ENCODE assay signal across 8 mouse cellular contexts in genomic region chr5:29434228-29434871, GRCm38 (mm10). TPM values are rescaled to one million over a fixed set of nuclear protein-coding genes. Genes with fewer than 3 reads are reported as not detected.
DNase-seq lines count a peak whose midpoint lies in the region; ATAC-seq and TF ChIP-seq lines count a peak whose summit lies in the region.

Gene Nom1 (plus strand): TSS chr5:29434664.

- H3K4me3 ChIP-seq in bone marrow macrophage, adult 2 months (ENCODE audit: insufficient read depth, low read length) = peak within 1 kb of the TSS; percentile 72
- H3K4me3 ChIP-seq in embryonic fibroblast, embryonic 13.5 days (ENCODE audit: insufficient read depth, low read length) = peak within 1 kb of the TSS; percentile 98
- peak within 1 kb of the TSS; percentile 95 for H3K4me3 ChIP-seq in kidney, embryonic 14.5 days (ENCODE audit: low read length)
- peak within 1 kb of the TSS; percentile 94 for H3K4me3 ChIP-seq in limb, embryonic 15.5 days

- peak; percentile 97 for DNase-seq in A20 (ENCODE audit: low read depth, low spot score)
- DNase-seq in heart, adult 9 months (ENCODE audit: low spot score in 2 of 2) = peak; percentile 82 to 88
- peak; percentile 57 to 81 for DNase-seq in monocyte, adult 2 months (ENCODE audit: low read depth in 1 of 2, low spot score in 2 of 2)
- DNase-seq in spleen, postnatal 36 days (ENCODE audit: low spot score in 2 of 2) = peak; percentile 89 to 92

- no peak for TF ChIP-seq CTCF in bone marrow macrophage, adult 2 months (IDR thresholded peaks at IDR 0.05; ENCODE audit: low read depth, low read length)
- no peak for TF ChIP-seq CTCF in embryonic fibroblast, embryonic 13.5 days (IDR thresholded peaks at IDR 0.05; ENCODE audit: borderline replicate concordance, insufficient read depth, low read length)

- H3K27me3 ChIP-seq in kidney, embryonic 14.5 days (ENCODE audit: control insufficient read depth, insufficient read depth, low read length) = peaks cover 3% of the 10 kb centered on the region; the same call in 1 of the 2 replicates
- H3K27me3 ChIP-seq in limb, embryonic 15.5 days = 0 out of 2 replicates have a peak, but pooled peaks cover 4% of the 10 kb centered on the region

- peak within 1 kb of the TSS; percentile 28 for H3K27ac ChIP-seq in bone marrow macrophage, adult 2 months (ENCODE audit: insufficient read depth, low read depth, low read length)
- H3K27ac ChIP-seq in embryonic fibroblast, embryonic 13.5 days (ENCODE audit: insufficient read depth, low read length) = no peak within 1 kb of the TSS
- peak within 1 kb of the TSS; percentile 67 for H3K27ac ChIP-seq in kidney, embryonic 14.5 days (ENCODE audit: low read depth, low read length)
- H3K27ac ChIP-seq in limb, embryonic 15.5 days = peak within 1 kb of the TSS; percentile 82

- TF ChIP-seq POLR2A in bone marrow macrophage, adult 2 months (IDR thresholded peaks at IDR 0.05; ENCODE audit: borderline replicate concordance, low read depth, low read length) = no peak
- TF ChIP-seq POLR2A in embryonic fibroblast, embryonic 13.5 days (IDR thresholded peaks at IDR 0.05; ENCODE audit: low read depth, low read length) = peak; percentile 84

- H3K4me1 ChIP-seq in bone marrow macrophage, adult 2 months (ENCODE audit: control insufficient read depth, insufficient read depth, low read length) = peaks cover 16% of the 10 kb centered on the region
- no peaks in the 10 kb centered on the region; the same call in 1 of the 2 replicates for H3K4me1 ChIP-seq in embryonic fibroblast, embryonic 13.5 days (ENCODE audit: control insufficient read depth, insufficient read depth, low read length)
- H3K4me1 ChIP-seq in kidney, embryonic 14.5 days (ENCODE audit: control insufficient read depth, insufficient read depth, low read length) = peaks cover 14% of the 10 kb centered on the region
- H3K4me1 ChIP-seq in limb, embryonic 15.5 days = peaks cover 15% of the 10 kb centered on the region

- peak; percentile 96 for ATAC-seq in kidney, embryonic 14.5 days (ENCODE audit: low FRiP score, low TSS enrichment)
- ATAC-seq in limb, embryonic 15.5 days (ENCODE audit: insufficient number of reproducible peaks, low FRiP score, low TSS enrichment, low read depth) = peak; percentile 89

- peaks cover 32% of the 10 kb centered on the region for H3K36me3 ChIP-seq in kidney, embryonic 14.5 days (ENCODE audit: control insufficient read depth, insufficient read depth, low read length)
- peaks cover 27% of the 10 kb centered on the region for H3K36me3 ChIP-seq in limb, embryonic 15.5 days

- H3K9me3 ChIP-seq in kidney, embryonic 14.5 days (ENCODE audit: control insufficient read depth, low read length) = no peaks in the 10 kb centered on the region
- no peaks in the 10 kb centered on the region for H3K9me3 ChIP-seq in limb, embryonic 15.5 days

- H3K9ac ChIP-seq in kidney, embryonic 14.5 days (ENCODE audit: low read depth, low read length) = peak within 1 kb of the TSS; percentile 84
- H3K9ac ChIP-seq in limb, embryonic 15.5 days = peak within 1 kb of the TSS; percentile 79

- peak within 1 kb of the TSS; percentile 91 for H3K4me2 ChIP-seq in kidney, embryonic 14.5 days (replicated peaks; ENCODE audit: low read depth, low read length)
- H3K4me2 ChIP-seq in limb, embryonic 15.5 days = peak within 1 kb of the TSS; percentile 87

- WGBS in kidney, embryonic 14.5 days = 5% methylated on average over 29 of the region's 29 CpGs
- WGBS in limb, embryonic 15.5 days = 3% methylated on average over 29 of the region's 29 CpGs

RNA-seq across cellular contexts. Expression of gene Nom1, which starts in this region (rescaled TPM):
- polyA plus RNA-seq in bone marrow macrophage, adult 2 months (2012; ENCODE audit: insufficient read depth, insufficient read length, missing spikeins) = 10.7 and 12.3 TPM in 2 replicates
- 12.2 and 15.1 TPM in 2 replicates for polyA plus RNA-seq in embryonic fibroblast, embryonic 13.5 days (2011; ENCODE audit: insufficient read length, low read depth, missing spikeins)
- polyA plus RNA-seq in kidney, embryonic 14.5 days (2014; fragmentation: Nextera tagmentation; extraction: Ambion mirVana) = 17.5 and 20.7 TPM in 2 replicates
- polyA plus RNA-seq in limb, embryonic 15.5 days (2015; fragmentation: Nextera tagmentation; extraction: Ambion mirVana) = 25.8 and 26.8 TPM in 2 replicates
